Mouse (Mus musculus): ENCODE measurements around the gene Dph1.
A peak's percentile ranks its signal among the peaks of the same experiment; 100 is the strongest.

Gene Dph1

GRCm38 (mm10) chr11:75134485-75135068 lies 56.5 kb downstream of the Dph1 start:
- no peak for DNase-seq (ENCODE audit: low spot score in 2 of 2)

- no peak for DNase-seq (ENCODE audit: low spot score in 2 of 2)
These were observed 57.1 kb downstream of the Dph1 start for GRCm38 (mm10) chr11:75133951-75134350.

DNA sequence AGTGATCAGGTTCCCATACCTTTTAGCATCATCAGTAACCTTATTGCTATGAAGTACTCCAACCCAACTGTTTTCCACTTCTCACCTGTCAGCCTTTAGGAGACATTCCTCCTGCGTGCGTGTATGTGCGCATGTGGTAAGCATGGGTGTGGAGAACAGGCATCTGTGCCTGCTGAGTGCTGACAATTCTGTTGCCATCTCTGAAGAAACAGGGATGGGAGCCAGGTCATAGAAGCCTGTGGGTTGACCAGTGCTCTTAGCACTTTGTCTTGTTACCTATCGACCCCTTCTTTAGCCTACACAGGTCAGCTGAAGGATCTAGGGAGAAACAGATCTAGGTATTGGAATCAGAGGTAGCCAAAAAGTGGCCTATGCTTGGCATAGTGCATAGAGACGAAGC lies 57.6 kb downstream of the Dph1 start:
- no peak for DNase-seq (ENCODE audit: low spot score in 2 of 2)

- DNase-seq (ENCODE audit: low spot score in 2 of 2), result peak; percentile 34 to 40
These were observed 58.8 kb downstream of the Dph1 start for GRCm38 (mm10) chr11:75132278-75132677.

DNA sequence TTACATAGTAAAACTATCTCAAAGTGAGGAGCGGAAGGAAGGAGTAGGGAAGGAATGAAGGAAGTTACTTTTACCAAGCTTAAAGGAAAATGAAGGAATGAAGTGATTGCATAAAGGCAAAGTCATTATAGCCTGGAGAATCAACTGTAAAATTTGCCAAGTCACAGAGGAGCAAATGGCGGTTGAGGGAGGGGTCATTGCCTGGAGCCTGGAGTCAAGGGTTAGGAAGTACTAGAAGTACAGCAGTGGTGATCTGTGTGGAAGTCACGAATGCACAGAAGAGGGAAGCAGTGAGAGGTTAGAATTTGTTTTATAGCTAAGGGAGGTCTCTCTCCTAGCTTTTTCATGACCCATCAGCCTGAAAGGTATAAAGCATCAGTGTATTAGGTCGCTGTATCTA lies 59.7 kb downstream of the Dph1 start:
- DNase-seq (ENCODE audit: low spot score in 2 of 2), result no peak

- DNase-seq (ENCODE audit: low spot score in 2 of 2), result no peak
These were observed 61.6 kb downstream of the Dph1 start for GRCm38 (mm10) chr11:75129481-75129880.

Measured in right cerebral cortex, postnatal 36 days (tissue).